ENCODE assay signal across 9 mouse cellular contexts in genomic region chr16:17798321-17799180, GRCm38 (mm10). TPM values are rescaled to one million over a fixed set of nuclear protein-coding genes. Genes with fewer than 3 reads are reported as not detected.
DNase-seq lines count a peak whose midpoint lies in the region; ATAC-seq and TF ChIP-seq lines count a peak whose summit lies in the region.
"Had no signal": no experiment of that assay in that cellular context is flagged by ENCODE, and none has a peak within 500 bp of the region (broad histone marks: within the 10 kb centered on the region; RNA-seq: fewer than 3 reads in every experiment).

No protein-coding gene starts in this region.

- peak overlapping the region; percentile 32; the same call in 1 of the 2 replicates for H3K4me3 ChIP-seq in left cerebral cortex, adult 2 months
- H3K4me3 ChIP-seq in hindbrain, embryonic 16.5 days (ENCODE audit: low read length): peak overlapping the region; percentile 54
- H3K4me3 ChIP-seq in liver, embryonic 11.5 days (ENCODE audit: low read depth, low read length): peak overlapping the region; percentile 62
- peak overlapping the region; percentile 53 for H3K4me3 ChIP-seq in neural tube, embryonic 13.5 days
- H3K4me3 ChIP-seq: erythroblast, embryonic 14.5 days had no signal

- H3K36me3 ChIP-seq in hindbrain, embryonic 16.5 days (ENCODE audit: control insufficient read depth, insufficient read depth, low read length): no peaks in the 10 kb centered on the region
- no peaks in the 10 kb centered on the region for H3K36me3 ChIP-seq in liver, embryonic 11.5 days (ENCODE audit: control insufficient read depth, insufficient read depth, low read length)
- H3K36me3 ChIP-seq in neural tube, embryonic 13.5 days: 0 out of 2 replicates have a peak, but pooled peaks cover 9% of the 10 kb centered on the region

- ATAC-seq in hindbrain, embryonic 16.5 days: no peak
- ATAC-seq in liver, embryonic 11.5 days (replicated peaks; ENCODE audit: low FRiP score): no peak
- ATAC-seq in neural tube, embryonic 13.5 days (ENCODE audit: low read depth): no peak

- peaks cover 66% of the 10 kb centered on the region for H3K27me3 ChIP-seq in hindbrain, embryonic 16.5 days (replicated peaks; ENCODE audit: control insufficient read depth, insufficient read depth, low read length)
- peaks cover 85% of the 10 kb centered on the region for H3K27me3 ChIP-seq in liver, embryonic 11.5 days (replicated peaks; ENCODE audit: control insufficient read depth, insufficient read depth, low read length)
- peaks cover 99% of the 10 kb centered on the region for H3K27me3 ChIP-seq in neural tube, embryonic 13.5 days

- no peak for DNase-seq in left cerebral cortex, adult 2 months (ENCODE audit: extremely low spot score in 1 of 2, low spot score in 2 of 2)
- DNase-seq in left cerebral cortex, postnatal 14 days (ENCODE audit: low spot score in 2 of 2): no peak
- peak; percentile 36 to 60 for DNase-seq in gastrocnemius, adult 8-10 months (ENCODE audit: low spot score in 2 of 2)
- DNase-seq in liver, embryonic 11.5 days (ENCODE audit: low spot score): no peak
- no peak for DNase-seq in cerebellum, adult 18-20 months
- no peak for DNase-seq in layer of hippocampus, adult 18-20 months (ENCODE audit: low spot score in 2 of 2)

- TF ChIP-seq CTCF in left cerebral cortex, adult 2 months (IDR thresholded peaks at IDR 0.05): no peak

- peaks cover 28% of the 10 kb centered on the region for H3K4me1 ChIP-seq in hindbrain, embryonic 16.5 days (ENCODE audit: control insufficient read depth, insufficient read depth, low read depth, low read length)
- H3K4me1 ChIP-seq in liver, embryonic 11.5 days (replicated peaks; ENCODE audit: control insufficient read depth, insufficient read depth, low read length): peaks cover 30% of the 10 kb centered on the region
- H3K4me1 ChIP-seq in neural tube, embryonic 13.5 days (replicated peaks): peaks cover 40% of the 10 kb centered on the region

- H3K4me2 ChIP-seq in hindbrain, embryonic 16.5 days (ENCODE audit: low read length): peak overlapping the region; percentile 89
- peak overlapping the region; percentile 72 for H3K4me2 ChIP-seq in liver, embryonic 11.5 days
- H3K4me2 ChIP-seq in neural tube, embryonic 13.5 days: peak overlapping the region; percentile 73

- H3K9me3 ChIP-seq in hindbrain, embryonic 16.5 days (ENCODE audit: control insufficient read depth, low read length): no peaks in the 10 kb centered on the region
- no peaks in the 10 kb centered on the region for H3K9me3 ChIP-seq in liver, embryonic 11.5 days (ENCODE audit: control insufficient read depth, low read length)
- no peaks in the 10 kb centered on the region for H3K9me3 ChIP-seq in neural tube, embryonic 13.5 days

- intact Hi-C loops in left cerebral cortex, adult 2 months (cut with DNase I): no loop called here
- intact Hi-C loops in left cerebral cortex, postnatal 14 days (cut with DNase I): no loop called here

- H3K27ac ChIP-seq in left cerebral cortex, adult 2 months: no peak overlapping the region
- no peak overlapping the region for H3K27ac ChIP-seq in hindbrain, embryonic 16.5 days (ENCODE audit: low read depth, low read length)
- peak overlapping the region; percentile 83; the same call in 1 of the 2 replicates for H3K27ac ChIP-seq in liver, embryonic 11.5 days (ENCODE audit: low read depth, low read length)
- H3K27ac ChIP-seq in neural tube, embryonic 13.5 days (replicated peaks): 0 out of 2 replicates have a peak overlapping the region, but pooled peaks have one; percentile 10

- peak overlapping the region; percentile 28; the same call in 1 of the 2 replicates for H3K9ac ChIP-seq in hindbrain, embryonic 16.5 days (ENCODE audit: low read depth, low read length)
- peak overlapping the region; percentile 66 for H3K9ac ChIP-seq in liver, embryonic 11.5 days (ENCODE audit: low read depth, low read length)
- H3K9ac ChIP-seq in neural tube, embryonic 13.5 days: peak overlapping the region; percentile 75

- WGBS in hindbrain, embryonic 16.5 days: 2% methylated on average over 31 of the region's 45 CpGs
- 4% methylated on average over 37 of the region's 45 CpGs for WGBS in liver, embryonic 11.5 days
- 2% methylated on average over 34 of the region's 45 CpGs for WGBS in neural tube, embryonic 13.5 days

RNA-seq across cellular contexts. Expression of gene Scarf2, which starts 1.5 kb away (rescaled TPM):
- 1 to 10 TPM; 2.8 to 5.9 TPM for total RNA-seq in left cerebral cortex, adult 2 months (2021)
- total RNA-seq in left cerebral cortex, postnatal 14 days (2021): 1 to 10 TPM; 3.8 to 4.5 TPM
- 1 to 10 TPM; 1.1 to 3.3 (median 2.4) TPM for total RNA-seq in gastrocnemius, adult 8-10 months (2022)
- polyA plus RNA-seq in hindbrain, embryonic 16.5 days (2015; fragmentation: Nextera tagmentation; extraction: Ambion mirVana): 1.4 TPM in 2 replicates
- polyA plus RNA-seq in liver, embryonic 11.5 days (2014; fragmentation: Nextera tagmentation; extraction: Ambion mirVana): 5.8 and 6.9 TPM in 2 replicates
- polyA plus RNA-seq in neural tube, embryonic 13.5 days (2015; fragmentation: Nextera tagmentation; extraction: Ambion mirVana): 3.4 and 3.7 TPM in 2 replicates
- total RNA-seq in layer of hippocampus, adult 18-20 months (2021): 1 to 10 TPM; 1.5 to 2.5 TPM

RNA-seq across cellular contexts. Expression of gene B830017H08Rik, which starts 34.4 kb away (rescaled TPM):
- total RNA-seq in left cerebral cortex, adult 2 months (2021): 1 to 10 TPM; 3.4 to 4.1 TPM
- total RNA-seq in left cerebral cortex, postnatal 14 days (2021): 1 to 10 TPM; 3.5 to 5.0 TPM
- not detected for total RNA-seq in gastrocnemius, adult 8-10 months (2022)
- 3.3 and 3.9 TPM in 2 replicates for polyA plus RNA-seq in hindbrain, embryonic 16.5 days (2015; fragmentation: Nextera tagmentation; extraction: Ambion mirVana)
- polyA plus RNA-seq in liver, embryonic 11.5 days (2014; fragmentation: Nextera tagmentation; extraction: Ambion mirVana): not detected in 2 replicates
- polyA plus RNA-seq in neural tube, embryonic 13.5 days (2015; fragmentation: Nextera tagmentation; extraction: Ambion mirVana): 1.7 and 1.9 TPM in 2 replicates
- total RNA-seq in layer of hippocampus, adult 18-20 months (2021): 1 to 10 TPM; 2.0 to 3.3 TPM
- polyA plus RNA-seq: erythroblast, embryonic 14.5 days had no signal

RNA-seq across cellular contexts. Expression of gene Klhl22, which starts 39.1 kb away (rescaled TPM):
- total RNA-seq in left cerebral cortex, adult 2 months (2021): 10 to 100 TPM; 84.9 to 86.0 TPM
- total RNA-seq in left cerebral cortex, postnatal 14 days (2021): 10 to 100 TPM; 93.6 to 98.8 TPM
- 10 to 100 TPM; 20.1 to 30.6 (median 25.4) TPM for total RNA-seq in gastrocnemius, adult 8-10 months (2022)
- 90.2 and 98.7 TPM in 2 replicates for polyA plus RNA-seq in hindbrain, embryonic 16.5 days (2015; fragmentation: Nextera tagmentation; extraction: Ambion mirVana)
- polyA plus RNA-seq in liver, embryonic 11.5 days (2014; fragmentation: Nextera tagmentation; extraction: Ambion mirVana): 47.5 and 49.3 TPM in 2 replicates
- 76.2 and 77.1 TPM in 2 replicates for polyA plus RNA-seq in neural tube, embryonic 13.5 days (2015; fragmentation: Nextera tagmentation; extraction: Ambion mirVana)
- total RNA-seq in layer of hippocampus, adult 18-20 months (2021): 100 to 1,000 TPM in 1 of 2 experiments, 10 to 100 TPM in 1; 86.9 to 100 TPM

RNA-seq across cellular contexts. Expression of gene Car15, which starts 39.6 kb away (rescaled TPM):
- 10 to 100 TPM; 12.2 to 16.4 TPM for total RNA-seq in left cerebral cortex, adult 2 months (2021)
- 10 to 100 TPM; 11.7 to 14.6 TPM for total RNA-seq in left cerebral cortex, postnatal 14 days (2021)
- 1 to 10 TPM in 2 of 4 experiments, under 1 TPM in 2; 0.46 to 1.1 (median 0.81) TPM for total RNA-seq in gastrocnemius, adult 8-10 months (2022)
- 3.5 and 3.8 TPM in 2 replicates for polyA plus RNA-seq in hindbrain, embryonic 16.5 days (2015; fragmentation: Nextera tagmentation; extraction: Ambion mirVana)
- 1.1 and 1.9 TPM in 2 replicates for polyA plus RNA-seq in liver, embryonic 11.5 days (2014; fragmentation: Nextera tagmentation; extraction: Ambion mirVana)
- polyA plus RNA-seq in neural tube, embryonic 13.5 days (2015; fragmentation: Nextera tagmentation; extraction: Ambion mirVana): 3.2 and 5.8 TPM in 2 replicates
- 10 to 100 TPM; 14.6 to 17.0 TPM for total RNA-seq in layer of hippocampus, adult 18-20 months (2021)

Comparison
In these comparisons a context has a peak if more than half of its experiments do, and no peak if none do; other contexts are left out.
1. DNase-seq: peak in gastrocnemius, adult 8-10 months (2 of 2); none in left cerebral cortex, adult 2 months (0 of 2), left cerebral cortex, postnatal 14 days (0 of 2), liver, embryonic 11.5 days (single experiment), cerebellum, adult 18-20 months (0 of 2) and layer of hippocampus, adult 18-20 months (0 of 2).
2. H3K27ac ChIP-seq: peak in liver, embryonic 11.5 days (single experiment) and neural tube, embryonic 13.5 days (single experiment); none in left cerebral cortex, adult 2 months (single experiment) and hindbrain, embryonic 16.5 days (single experiment).
3. Peak in every context shown above with its lines, with median percentiles within 50 percentile points of each other: H3K4me3 ChIP-seq, H3K4me2 ChIP-seq and H3K9ac ChIP-seq.